Mouse (Mus musculus): ENCODE measurements around the gene Lrrc4.

DNA sequence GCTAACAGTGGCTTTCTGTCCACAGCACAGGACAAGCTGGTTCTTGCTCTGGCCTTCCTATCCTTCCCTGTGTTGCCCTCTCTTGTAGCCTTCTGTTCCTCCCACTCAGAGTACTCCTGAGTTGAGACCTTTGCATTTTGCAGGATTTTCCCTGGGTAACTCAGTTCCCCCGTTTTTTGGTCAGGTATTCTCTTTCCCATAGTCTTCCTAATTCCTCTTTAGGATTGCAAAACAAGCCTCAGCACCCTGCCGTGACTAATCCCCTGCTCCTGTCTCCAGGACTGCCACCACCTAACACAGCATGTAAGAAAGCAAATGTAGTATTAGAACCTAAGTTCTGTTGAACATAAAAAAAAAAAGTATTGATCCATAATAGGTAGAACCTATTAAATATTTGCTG lies 60.2 kb downstream of the Lrrc4 start:
- TF ChIP-seq CTCF (IDR thresholded peaks at IDR 0.05; ENCODE audit: low read depth, low read length) (no peak), POLR2A (IDR thresholded peaks at IDR 0.05; ENCODE audit: extremely low read depth, insufficient read depth, low read length) (no peak)

Data from liver, adult 2 months (tissue).